Mouse (Mus musculus): ENCODE measurements around the gene Unc50. TPM values are rescaled to one million over a fixed set of nuclear protein-coding genes. Genes with fewer than 3 reads are reported as not detected.
A peak's percentile ranks its signal among the peaks of the same experiment; 100 is the strongest.

Gene Unc50
- 84.0 and 91.7 TPM in 2 replicates for total RNA-seq (2015)
- 40.2 and 48.4 TPM in 2 replicates for total RNA-seq (2017)

DNA sequence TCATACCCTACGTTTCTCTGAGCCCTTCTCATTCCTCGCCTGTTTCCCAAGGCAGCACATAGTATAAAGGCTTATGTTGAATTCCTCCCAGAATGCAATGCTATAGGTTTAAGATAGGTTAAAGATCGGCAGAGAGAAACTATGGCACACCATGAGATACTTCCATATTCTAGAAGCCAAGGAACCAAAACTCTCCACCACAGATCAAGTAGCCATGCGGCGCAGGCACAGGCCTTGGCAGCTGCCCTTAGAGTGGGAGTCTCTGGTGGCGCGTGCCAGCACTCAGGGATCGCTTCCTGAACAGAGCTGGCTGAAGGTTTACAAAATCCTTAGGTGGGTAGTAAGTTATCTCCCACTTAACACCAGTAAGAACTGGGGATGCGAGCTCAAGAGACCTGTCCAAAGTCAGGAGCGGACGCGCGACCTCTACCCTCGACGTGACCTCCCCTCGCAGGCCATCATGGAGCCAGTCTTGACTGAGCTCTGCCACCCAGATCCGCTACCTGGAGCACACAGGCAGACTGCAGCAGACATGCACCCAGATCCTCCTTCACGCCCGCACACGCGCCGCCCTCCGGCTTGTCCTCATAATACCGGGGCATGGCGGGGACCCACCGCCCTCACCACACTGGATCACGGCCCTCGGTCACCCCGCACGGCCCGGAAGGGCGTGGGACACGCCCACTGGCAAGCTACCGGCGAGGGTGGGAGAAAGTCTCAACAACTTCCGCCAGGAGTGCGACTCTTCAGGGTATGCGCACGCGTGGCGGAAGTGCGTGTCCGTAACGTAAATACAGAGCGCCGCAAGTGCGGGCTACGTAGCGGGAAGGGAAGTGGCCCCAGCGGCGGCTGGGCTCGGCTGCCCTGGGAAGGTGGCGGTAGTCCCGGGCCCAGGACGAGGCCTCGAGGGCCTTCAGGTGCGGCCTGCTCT is at the start of gene Unc50, which contains the start of gene Coa5:
Unc50 (plus strand) TSS at position 774 of the 931 bp plus-strand sequence.
Coa5 (minus strand) TSS at position 738 of the 931 bp plus-strand sequence.
- peak; percentile 96 for ATAC-seq (ENCODE audit: poor library complexity, severe bottlenecking)

DNA sequence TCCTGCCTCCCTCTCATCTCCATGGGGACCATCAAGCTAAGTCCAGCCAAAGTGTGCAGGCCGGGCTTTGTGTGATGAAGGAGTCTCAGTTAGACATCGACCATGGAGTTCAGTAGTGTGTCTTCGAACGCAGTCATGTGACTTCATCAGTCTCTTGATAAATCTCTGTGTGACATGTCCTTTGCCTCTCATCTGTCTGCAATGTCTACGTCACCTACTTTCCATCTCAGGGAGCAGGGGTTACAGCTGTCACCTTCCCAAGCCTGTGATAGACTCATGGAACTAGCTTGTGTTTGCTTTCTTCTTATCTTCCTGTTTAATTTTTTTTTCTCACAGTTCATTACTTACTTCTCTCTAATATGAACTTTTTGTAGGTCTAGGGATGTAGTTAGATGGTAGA is 49.0 kb upstream of the Unc50 start:
- ATAC-seq (ENCODE audit: poor library complexity, severe bottlenecking), result no peak

DNA sequence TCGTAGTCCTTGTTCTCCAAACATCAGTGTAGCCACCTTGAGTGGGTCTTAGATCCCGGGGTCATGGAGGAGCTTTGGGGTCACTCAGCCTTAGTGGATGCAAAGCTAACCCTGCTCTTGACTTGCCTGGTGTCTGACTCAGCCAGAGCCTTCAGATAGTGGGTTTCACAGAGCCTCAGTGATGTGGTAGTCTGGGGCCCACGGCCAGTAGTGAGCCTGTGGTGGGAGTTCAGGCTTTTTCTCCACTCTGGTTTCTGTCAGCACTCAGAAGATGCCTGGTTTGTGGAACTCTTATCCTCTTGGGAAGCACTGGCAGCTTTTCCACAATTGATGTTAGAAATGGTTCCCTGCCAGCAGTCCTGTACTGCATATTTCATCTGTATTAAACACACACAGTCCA is 45.6 kb upstream of the Unc50 start:
- ATAC-seq (ENCODE audit: poor library complexity, severe bottlenecking), result no peak

DNA sequence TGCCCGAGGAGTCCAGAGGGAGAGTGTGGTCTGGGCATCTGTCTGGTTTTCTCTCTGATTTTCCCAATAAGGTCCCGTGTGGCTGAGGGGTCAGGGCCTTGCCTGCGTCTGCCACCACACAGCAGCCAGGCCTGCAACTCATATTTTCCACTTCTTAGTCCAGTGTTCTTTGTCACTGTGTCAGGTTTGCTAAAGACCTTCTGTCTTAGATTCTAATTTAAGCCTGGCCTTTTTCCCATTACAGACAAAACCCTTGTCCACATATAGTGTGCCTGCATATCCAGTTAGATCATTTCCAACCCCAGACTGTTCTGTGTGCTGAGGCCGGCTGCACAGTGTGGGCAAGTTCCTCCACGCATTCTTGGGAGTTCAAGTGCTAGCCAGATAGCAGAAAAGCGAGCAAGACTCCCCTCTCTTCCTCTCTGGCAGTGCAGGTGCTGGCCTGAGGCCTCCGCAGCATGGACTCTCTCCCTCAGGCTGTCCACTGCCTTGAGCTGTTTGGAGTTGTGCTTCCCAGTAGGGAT is 43.4 kb upstream of the Unc50 start:
- ATAC-seq (ENCODE audit: poor library complexity, severe bottlenecking), result no peak

DNA sequence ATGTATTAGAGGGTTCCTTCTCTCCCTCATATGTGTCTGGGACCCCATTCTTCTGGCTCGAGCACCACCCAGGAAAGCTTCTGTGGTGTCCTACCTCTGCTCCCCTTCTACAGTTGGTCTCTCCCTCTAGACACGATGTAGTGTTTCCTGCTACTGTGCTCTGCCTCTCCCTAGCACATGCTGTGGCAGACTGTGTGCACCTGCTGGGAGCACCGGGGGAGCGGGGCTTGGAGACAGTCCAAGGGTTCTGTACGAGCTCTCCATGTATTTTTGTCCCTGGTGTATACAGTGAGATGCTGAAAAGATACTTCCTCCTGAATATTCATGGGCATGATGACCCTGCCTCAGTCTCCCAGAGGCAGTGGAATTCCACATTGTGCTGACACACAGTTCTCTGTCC is 36.8 kb upstream of the Unc50 start:
- ATAC-seq (ENCODE audit: poor library complexity, severe bottlenecking), result no peak

DNA sequence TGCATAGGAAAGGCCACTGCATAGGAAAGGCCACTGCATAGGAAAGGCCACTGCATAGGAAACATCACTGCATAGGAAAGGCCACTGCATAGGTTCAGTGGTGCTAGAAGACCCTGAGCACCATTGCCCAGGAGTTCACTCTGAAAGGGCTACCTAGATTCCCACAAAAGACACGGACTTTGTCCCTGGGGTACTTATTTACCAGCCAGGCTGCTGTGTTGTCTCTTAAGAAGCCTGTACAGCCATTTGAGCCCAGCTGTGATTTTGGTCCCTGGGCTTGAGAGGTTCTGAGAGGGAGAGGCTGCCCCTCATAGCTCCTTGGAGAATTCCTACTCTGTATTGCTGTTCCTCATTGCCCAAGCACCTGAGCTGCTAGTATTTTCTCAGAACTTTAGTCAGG is 33.5 kb upstream of the Unc50 start:
- no peak for ATAC-seq (ENCODE audit: poor library complexity, severe bottlenecking)

DNA sequence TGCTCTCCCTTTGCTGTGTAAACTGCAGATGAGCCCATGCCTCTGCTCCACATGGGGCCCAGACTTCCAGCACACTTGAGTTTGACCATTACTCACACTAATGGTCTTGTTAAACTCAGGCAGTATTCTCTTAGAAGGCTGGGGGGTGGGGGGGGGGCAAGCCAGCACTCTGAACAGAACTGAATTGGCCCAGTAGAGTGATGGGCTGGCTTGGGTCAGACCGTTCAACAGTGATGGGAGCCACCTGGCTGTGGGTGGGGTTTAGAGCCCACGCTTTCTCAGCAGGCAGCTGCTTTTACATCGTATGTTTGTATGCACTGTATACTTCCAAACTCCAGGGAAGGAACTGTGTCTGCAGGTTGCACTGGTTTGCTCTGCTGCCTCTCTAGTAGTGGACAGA is 31.0 kb upstream of the Unc50 start:
- ATAC-seq (ENCODE audit: poor library complexity, severe bottlenecking), result no peak

DNA sequence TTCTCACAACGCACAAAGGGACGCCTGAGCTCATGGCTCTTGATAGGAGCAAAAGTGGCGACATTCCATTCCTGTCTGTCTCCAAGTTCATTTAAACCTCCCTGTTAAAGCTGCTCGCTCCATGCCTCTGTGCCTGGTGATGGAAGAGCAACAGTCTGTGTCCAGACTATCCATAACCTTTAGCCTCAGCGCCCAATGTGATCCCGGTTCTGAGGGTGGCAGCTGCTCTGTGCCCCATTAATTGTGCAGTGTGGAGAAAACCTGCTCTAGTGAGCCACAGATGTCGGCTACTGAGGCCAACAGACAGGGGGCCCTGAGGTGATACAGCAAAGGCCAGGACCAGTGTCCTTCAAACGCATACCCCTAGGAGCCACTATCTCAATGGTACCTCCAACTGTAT is 30.2 kb upstream of the Unc50 start:
- ATAC-seq (ENCODE audit: poor library complexity, severe bottlenecking), result no peak

DNA sequence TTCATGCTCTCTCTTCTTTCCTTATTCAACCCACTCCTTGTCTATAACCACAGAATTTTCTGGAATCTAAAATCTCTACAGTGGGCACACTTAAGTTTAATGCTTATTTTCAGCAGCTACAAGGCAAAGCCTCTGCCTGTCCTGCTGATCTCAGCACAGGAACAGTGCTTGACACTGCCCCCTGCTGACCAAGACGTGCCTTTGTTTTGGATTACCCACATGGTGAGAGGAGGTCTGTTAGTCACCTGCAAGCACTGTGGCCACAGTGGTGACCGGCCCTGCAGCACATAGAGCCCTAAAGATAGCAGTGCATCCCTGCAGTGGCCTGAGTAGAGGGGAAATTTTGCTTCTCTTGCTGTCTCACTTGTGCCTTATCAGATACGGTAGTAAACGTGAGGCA is 28.3 kb upstream of the Unc50 start:
- peak; percentile 68 for ATAC-seq (ENCODE audit: poor library complexity, severe bottlenecking)

DNA sequence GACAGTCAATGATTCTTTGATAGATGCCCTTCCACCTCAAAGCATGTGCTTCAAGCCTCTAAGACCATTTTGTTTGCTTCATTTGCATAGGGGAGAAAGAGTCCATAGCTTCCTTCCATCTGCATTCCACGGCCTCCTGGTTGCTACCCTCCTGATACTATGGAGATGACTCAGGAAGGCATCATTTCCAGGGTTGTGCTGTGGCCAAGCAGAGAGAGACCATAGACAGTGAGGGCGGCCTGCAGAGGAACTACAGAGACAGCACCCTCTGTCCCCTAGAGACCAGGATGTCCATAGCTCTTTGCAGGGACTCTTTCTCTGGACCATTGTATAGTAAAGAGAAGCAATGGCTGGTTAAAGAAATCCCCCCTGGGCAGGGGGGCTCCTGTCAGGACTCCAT is 24.8 kb upstream of the Unc50 start:
- ATAC-seq (ENCODE audit: poor library complexity, severe bottlenecking), result no peak

DNA sequence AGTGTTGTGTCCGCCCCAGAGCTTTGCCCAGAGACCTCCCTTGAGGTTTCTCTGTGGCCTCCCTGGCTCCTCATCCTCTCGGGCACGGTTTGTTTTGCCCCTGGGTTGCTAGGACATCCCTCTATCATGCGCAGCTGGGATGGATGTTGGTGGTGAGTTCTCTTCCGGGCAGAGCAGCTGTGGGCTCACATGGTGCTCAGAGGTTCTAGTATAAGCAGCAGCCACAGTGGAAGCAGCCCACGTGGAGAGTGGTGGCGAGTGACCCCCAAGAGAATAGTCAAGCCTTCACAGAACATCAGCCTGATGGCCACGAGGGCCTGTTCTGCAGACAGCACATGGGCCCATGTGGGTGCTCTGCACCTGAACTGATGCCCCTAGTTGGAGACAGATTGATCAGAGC is 22.7 kb upstream of the Unc50 start:
- ATAC-seq (ENCODE audit: poor library complexity, severe bottlenecking), result no peak

DNA sequence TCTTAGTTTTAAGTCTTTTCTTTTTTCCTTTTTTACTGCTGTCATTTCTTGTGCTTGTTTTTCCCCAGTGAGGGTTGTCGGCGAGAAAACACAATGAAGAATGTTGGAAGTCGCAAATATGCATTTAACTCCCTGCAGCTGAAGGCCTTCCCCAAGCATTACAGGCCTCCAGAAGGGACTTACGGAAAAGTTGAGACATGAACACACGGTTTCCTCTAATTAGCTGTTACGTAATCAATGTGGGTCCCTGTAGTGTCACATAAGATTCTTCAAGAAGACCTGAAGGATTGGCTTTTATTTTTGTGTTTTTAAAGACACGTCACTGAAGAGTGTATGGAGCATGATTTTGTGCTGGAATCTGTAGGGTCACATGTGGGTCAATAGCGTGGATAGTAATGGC is 21.9 kb upstream of the Unc50 start:
- no peak for ATAC-seq (ENCODE audit: poor library complexity, severe bottlenecking)

DNA sequence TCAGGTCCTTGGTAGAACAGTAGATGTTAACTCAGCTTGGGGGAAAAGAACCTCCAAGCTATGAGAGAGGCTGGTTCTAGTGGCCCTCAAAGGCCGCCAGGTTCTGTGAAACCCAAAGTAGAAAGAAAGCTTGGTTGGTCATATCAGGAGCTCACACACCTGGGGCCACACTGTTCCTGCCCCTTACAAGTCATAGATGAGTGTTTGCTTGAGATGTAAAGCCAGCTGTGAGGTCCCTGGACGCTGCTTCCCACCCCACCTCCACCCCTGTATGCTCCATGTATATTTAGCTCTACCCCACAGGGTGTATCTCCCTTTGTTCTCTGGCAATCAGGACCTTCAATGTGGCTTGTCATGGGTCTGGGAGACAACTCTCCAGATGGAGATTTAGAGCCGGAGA is 21.3 kb upstream of the Unc50 start:
- no peak for ATAC-seq (ENCODE audit: poor library complexity, severe bottlenecking)

DNA sequence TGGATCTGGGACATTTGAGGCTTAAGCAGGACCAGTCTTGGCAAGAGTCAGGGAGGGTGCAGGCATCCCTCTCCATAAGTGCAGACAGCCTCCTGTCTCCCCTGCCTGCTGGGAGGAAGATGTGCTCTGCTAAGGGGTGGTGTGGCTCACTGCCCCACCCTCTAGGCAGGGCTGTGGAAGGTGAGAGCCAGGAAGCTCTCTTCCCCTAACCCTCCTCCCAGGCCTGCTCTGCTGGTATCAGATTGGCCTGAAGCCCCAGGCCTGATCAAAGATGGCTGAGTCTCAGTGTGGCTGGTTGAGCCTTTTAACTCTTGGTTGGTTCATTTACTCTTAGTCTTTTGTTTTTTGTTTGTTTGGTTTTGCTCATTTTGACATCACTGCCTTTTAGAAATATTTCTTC is 20.3 kb upstream of the Unc50 start:
- no peak for ATAC-seq (ENCODE audit: poor library complexity, severe bottlenecking)

DNA sequence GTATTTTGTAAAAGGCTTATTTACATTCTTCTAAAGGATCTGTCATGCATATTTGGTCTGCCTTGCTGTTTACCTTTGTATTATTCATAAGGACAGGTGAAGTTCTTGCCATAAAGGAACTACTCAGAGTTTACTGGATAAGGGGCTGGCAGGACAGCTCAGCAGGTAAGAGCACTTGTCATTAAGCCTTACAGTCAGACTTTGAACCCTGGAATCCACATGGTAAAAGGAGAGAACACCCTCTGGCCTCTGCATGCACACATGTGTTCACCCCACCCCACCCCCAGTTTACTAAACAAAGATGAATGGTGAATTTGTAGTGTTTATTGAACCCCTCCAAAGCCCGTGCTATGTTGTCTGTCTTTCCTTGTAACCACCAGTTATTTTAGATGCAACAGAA is 14.5 kb upstream of the Unc50 start:
- no peak for ATAC-seq (ENCODE audit: poor library complexity, severe bottlenecking)

DNA sequence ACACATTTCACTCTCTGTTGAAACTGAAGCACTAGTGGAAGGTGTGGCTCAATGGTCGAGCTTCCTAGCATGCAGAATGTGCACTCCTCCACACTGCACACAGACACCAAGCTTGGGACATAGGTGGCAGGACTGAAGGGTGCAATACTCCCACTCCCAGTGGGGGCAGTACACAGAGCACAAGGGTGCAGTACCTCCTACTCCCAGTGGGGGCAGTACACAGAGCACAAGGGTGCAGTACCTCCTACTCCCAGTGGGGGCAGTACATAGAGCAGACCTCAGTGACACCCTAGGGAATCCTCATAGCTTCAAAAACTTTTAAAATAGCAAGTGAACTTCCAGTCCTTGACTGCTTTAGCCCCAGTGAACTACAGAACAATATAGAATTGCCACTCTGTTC is 10.5 kb upstream of the Unc50 start:
- peak; percentile 100 for ATAC-seq (ENCODE audit: poor library complexity, severe bottlenecking)

DNA sequence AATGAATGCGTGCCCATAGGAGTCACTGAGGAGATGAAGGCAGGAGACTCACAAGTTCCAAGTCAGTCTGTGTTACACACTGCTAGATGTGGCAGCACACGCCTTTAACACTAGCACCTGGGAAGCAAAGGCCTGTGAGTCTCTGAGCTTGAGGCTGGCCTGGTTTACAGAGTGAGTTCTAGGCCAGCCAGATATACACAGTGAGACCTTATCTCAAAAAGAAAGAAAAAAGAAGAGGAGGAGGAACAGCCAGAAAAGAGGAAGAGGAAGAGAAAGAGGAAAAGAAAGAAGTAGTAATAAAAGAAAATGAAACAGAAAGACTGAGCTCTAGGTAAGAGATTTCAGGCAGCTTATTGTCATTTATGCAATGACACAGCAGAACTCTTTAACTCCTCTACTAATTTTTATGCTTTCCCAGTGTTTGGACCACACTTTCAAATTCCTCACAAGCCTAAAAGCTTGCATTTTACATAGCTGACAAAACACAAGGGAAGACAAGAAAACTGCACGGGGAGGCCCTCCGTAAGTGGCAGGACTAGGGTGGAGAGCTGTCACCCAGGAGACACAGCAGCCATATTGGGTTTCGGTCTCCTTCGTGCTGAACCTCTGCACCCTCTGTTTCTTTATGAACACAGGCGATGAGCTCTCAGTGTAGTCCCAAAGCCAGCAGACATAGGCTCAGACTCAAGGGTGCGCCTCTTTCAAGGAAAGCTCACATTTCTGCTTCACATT is 2.6 kb upstream of the Unc50 start:
- ATAC-seq (ENCODE audit: poor library complexity, severe bottlenecking), result no peak

DNA sequence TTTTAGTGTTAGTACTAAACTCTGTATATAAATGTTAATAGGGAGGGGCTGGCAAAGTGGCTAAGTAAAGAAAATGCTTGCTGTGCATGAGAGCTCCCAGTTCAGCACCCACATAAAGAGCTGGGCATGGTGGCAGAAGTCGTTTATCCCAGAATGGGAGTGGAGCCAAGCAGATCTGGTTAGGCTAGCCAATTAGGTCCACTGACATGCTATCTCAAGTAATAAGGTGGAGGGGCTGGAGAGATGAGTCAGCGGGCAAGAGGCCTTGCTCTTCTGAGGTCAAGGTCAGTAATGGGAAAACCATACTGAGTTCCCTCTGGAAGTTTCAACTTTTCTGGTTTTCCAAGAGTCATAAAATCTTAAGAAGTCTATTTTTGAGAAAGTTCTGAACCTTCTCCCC is 1.0 kb upstream of the Unc50 start:
- ATAC-seq (ENCODE audit: poor library complexity, severe bottlenecking), result no peak

DNA sequence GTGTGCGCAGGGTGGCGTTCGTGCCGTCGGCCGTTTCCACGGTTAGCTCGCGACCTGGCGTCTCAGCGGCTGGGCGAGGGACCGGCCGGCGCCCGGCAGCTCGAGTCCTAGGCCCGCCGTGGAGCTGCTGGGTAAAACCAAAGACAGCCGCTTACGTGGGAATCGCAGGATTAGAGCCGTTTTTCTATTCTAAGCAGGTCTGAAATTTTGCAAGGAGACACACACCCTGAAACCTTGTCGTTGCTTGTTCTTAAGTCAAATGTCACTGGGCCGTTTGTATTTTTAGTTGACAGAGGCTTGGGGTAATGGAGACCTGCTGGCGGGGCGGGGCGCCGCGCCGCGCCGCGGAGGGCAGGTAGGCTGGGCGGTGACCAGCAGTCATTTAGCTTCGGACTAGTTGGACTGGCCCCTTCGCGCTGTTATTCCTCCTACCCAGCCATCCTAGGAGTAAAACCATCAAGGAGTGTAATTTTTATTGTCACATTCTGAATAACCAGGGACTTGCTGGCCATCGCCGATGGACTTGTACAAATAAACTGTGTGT is 430 bp downstream of the Unc50 start:
- peak; percentile 36; the same call in 1 of the 2 replicates for ATAC-seq (ENCODE audit: poor library complexity, severe bottlenecking)

DNA sequence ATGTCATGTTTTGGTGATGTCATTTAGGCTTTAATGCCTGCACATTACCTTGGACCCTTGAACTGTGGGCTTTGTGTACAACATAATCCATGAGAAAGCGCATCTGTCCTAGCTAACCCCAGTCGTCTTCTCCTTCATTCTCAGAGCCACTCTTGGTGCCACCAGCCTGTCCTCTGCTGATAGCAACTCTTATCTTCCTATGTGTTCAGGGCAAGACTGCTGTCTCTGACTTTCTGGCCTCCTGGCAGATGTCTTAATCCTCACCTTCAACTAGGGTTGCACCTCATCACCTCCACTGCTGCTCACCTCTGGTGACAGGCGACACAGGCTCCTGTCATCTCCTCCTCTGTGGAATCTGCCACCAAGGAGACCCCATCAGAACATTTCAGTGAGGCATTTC is 6.5 kb downstream of the Unc50 start:
- ATAC-seq (ENCODE audit: poor library complexity, severe bottlenecking), result no peak
